Mouse (Mus musculus): ENCODE measurements around the gene Aqp1. TPM values are rescaled to one million over a fixed set of nuclear protein-coding genes. Genes with fewer than 3 reads are reported as not detected.

The Aqp1 gene
- total and polyA plus RNA-seq, 3 experiments, result not detected

DNA sequence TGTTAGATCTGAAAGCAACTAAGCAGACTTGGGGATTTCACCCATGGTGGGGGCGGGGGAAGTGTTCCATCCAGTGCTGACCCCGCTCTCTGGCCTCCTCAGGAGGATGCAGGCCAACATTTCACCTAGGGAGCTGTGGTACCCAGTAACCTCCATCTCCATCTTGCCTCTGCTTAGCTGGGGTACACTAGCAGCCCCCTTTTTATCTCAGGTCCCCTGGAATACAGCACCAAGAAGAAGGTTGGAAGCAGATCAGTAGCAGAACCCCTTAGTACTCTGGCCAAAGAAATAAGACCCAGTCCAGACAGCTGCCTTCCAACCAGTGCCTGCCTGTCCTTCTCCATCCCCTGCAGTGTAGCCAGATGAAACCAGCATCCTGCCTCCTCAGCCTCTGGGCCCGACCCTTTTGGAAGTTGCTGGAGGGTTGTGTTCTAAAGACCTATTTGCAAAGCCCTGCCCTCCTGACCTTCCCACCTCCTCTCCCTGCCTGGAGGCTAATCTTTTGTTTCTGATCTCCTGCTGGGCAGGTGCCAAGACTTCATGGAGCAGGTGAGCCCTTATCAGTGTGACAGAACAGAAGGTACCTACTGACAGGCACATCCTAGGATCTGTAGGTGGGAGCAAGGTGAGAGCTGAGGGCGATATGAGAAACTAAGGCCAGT, 18.4 kb downstream of the Aqp1 start:
- no peak overlapping the region for H3K27ac ChIP-seq (ENCODE audit: insufficient read depth, low read depth)
- no peaks in the 10 kb centered on the region for H3K79me2 ChIP-seq (replicated peaks; ENCODE audit: control insufficient read depth, extremely low read depth, insufficient read depth, poor library complexity, severe bottlenecking)
- no peaks in the 10 kb centered on the region for H3K4me1 ChIP-seq (ENCODE audit: control insufficient read depth in 1 of 2, insufficient read depth in 2 of 2)
- TF ChIP-seq BHLHE40 (IDR thresholded peaks at IDR 0.05; ENCODE audit: low read depth, low read length), result no peak
- TF ChIP-seq ZKSCAN1 (IDR thresholded peaks at IDR 0.05; ENCODE audit: borderline replicate concordance, low read depth, low read length), result no peak
- TF ChIP-seq RAD21 (IDR thresholded peaks at IDR 0.05; ENCODE audit: low read depth, low read length), result no peak
- no peak for TF ChIP-seq MXI1 (IDR thresholded peaks at IDR 0.05; ENCODE audit: low read depth, low read length)
- TF ChIP-seq USF1 (IDR thresholded peaks at IDR 0.05; ENCODE audit: low read depth, low read length), result no peak
- TF ChIP-seq KAT2A (IDR thresholded peaks at IDR 0.05; ENCODE audit: insufficient replicate concordance, low read length), result no peak
- no peak for TF ChIP-seq HCFC1 (IDR thresholded peaks at IDR 0.05; ENCODE audit: low read depth, low read length)
- no peak for TF ChIP-seq SIN3A (IDR thresholded peaks at IDR 0.05; ENCODE audit: low read length)
- TF ChIP-seq MAX (IDR thresholded peaks at IDR 0.05; ENCODE audit: low read length), result no peak
- TF ChIP-seq POLR2A (IDR thresholded peaks at IDR 0.05; ENCODE audit: low read depth, low read length), result no peak
- no peaks in the 10 kb centered on the region for H3K36me3 ChIP-seq (replicated peaks in 1 of 2; ENCODE audit: control insufficient read depth in 1 of 2, insufficient read depth in 1 of 2, low read length in 1 of 2)
- no peak overlapping the region for H3K4me2 ChIP-seq (ENCODE audit: insufficient read depth, low read depth, poor library complexity, severe bottlenecking)
- no peak overlapping the region for H3K4me3 ChIP-seq (replicated peaks in 1 of 3; ENCODE audit: low read depth in 2 of 3, low read length in 2 of 3, poor library complexity in 1 of 3)
- no peak overlapping the region for H3K9ac ChIP-seq (ENCODE audit: insufficient read depth, low read depth)
- peaks cover 5% of the 10 kb centered on the region for H3K9me3 ChIP-seq (replicated peaks; ENCODE audit: low read length)
- peaks cover 74% of the 10 kb centered on the region for H3K27me3 ChIP-seq (replicated peaks)
- no peak for DNase-seq (ENCODE audit: extremely low read depth)
- dilution Hi-C loops (cut with MboI; ENCODE audit: extremely low pct_ligation_motif_present, extremely low pct_unique_long_range_greater_than_20kb, low sequenced_read_pairs) (no loop called here), in situ Hi-C loops (cut with MboI; ENCODE audit: low pct_ligation_motif_present, low pct_unique_long_range_greater_than_20kb, low sequenced_read_pairs) (no loop called here)

DNA sequence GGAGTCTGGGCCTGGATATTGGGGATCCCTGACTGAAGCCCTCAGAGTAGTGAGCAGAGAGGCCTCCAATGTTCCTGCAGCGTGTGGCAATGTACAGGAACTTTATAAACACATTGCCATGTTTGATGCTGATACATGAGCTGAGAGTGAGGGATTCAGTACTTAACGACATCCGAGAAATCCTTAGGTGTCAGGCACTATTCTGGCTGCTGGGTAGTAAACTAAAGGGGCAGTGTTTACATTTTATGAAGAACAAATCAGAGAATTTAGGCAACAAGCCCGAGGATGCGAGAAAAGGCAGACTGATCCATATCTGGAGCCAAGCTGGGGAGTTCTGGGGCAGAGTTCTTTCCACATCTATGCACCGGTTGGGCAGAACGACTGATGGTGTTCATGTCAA, 19.3 kb downstream of the Aqp1 start:
- TF ChIP-seq SMC3 (IDR thresholded peaks at IDR 0.05; ENCODE audit: low read depth, low read length), result no peak
- no peak for TF ChIP-seq NRF1 (IDR thresholded peaks at IDR 0.05; ENCODE audit: low read depth, low read length)
- no peak for TF ChIP-seq SIN3A (IDR thresholded peaks at IDR 0.05; ENCODE audit: low read length)
- no peak for TF ChIP-seq POLR2A (IDR thresholded peaks at IDR 0.05; ENCODE audit: low read depth, low read length)
- no peak for TF ChIP-seq KAT2A (IDR thresholded peaks at IDR 0.05; ENCODE audit: insufficient replicate concordance, low read length)
- TF ChIP-seq ZC3H11A (IDR thresholded peaks at IDR 0.05; ENCODE audit: low read depth, low read length), result no peak
- no peak for TF ChIP-seq MAX (IDR thresholded peaks at IDR 0.05; ENCODE audit: low read length)
- TF ChIP-seq NELFE (IDR thresholded peaks at IDR 0.05; ENCODE audit: low read depth, low read length), result no peak
- no peak for TF ChIP-seq MEF2A (IDR thresholded peaks at IDR 0.05; ENCODE audit: borderline replicate concordance, low read depth, low read length)
- TF ChIP-seq RAD21 (IDR thresholded peaks at IDR 0.05; ENCODE audit: low read depth, low read length), result no peak
- no peak for TF ChIP-seq EP300 (IDR thresholded peaks at IDR 0.05; ENCODE audit: low read length)
- Histone ChIP-seq H3K9me3 (replicated peaks; ENCODE audit: low read length) (no peaks in the 10 kb centered on the region), H3K4me2 (ENCODE audit: insufficient read depth, low read depth, poor library complexity, severe bottlenecking) (no peak overlapping the region), H3K27me3 (replicated peaks) (peaks cover 78% of the 10 kb centered on the region), H3K27ac (ENCODE audit: insufficient read depth, low read depth) (no peak overlapping the region), H3K79me2 (replicated peaks; ENCODE audit: control insufficient read depth, extremely low read depth, insufficient read depth, poor library complexity, severe bottlenecking) (no peaks in the 10 kb centered on the region), H3K4me3 (replicated peaks in 1 of 3; ENCODE audit: low read depth in 2 of 3, low read length in 2 of 3, poor library complexity in 1 of 3) (no peak overlapping the region), H3K9ac (ENCODE audit: insufficient read depth, low read depth) (no peak overlapping the region), H3K36me3 (replicated peaks in 1 of 2; ENCODE audit: control insufficient read depth in 1 of 2, insufficient read depth in 1 of 2, low read length in 1 of 2) (no peaks in the 10 kb centered on the region), H3K4me1 (ENCODE audit: control insufficient read depth in 1 of 2, insufficient read depth in 2 of 2) (no peaks in the 10 kb centered on the region)
- no peak for DNase-seq (ENCODE audit: extremely low read depth)
- in situ Hi-C loops (cut with MboI; ENCODE audit: low pct_ligation_motif_present, low pct_unique_long_range_greater_than_20kb, low sequenced_read_pairs) (no loop called here), dilution Hi-C loops (cut with MboI; ENCODE audit: extremely low pct_ligation_motif_present, extremely low pct_unique_long_range_greater_than_20kb, low sequenced_read_pairs) (no loop called here)

Data from CH12.LX (cell line).